Mouse (Mus musculus) lung, postnatal 0 days (tissue): ENCODE data around the gene Igfbp6. TPM values are rescaled to one million over a fixed set of nuclear protein-coding genes. Genes with fewer than 3 reads are reported as not detected.

Experiments
- ATAC-seq: fragments of 200-750 bp; cut with Nextera tagmentation; 2 replicates; pipeline ENCODE4 v1.8.0; 2017; ENCODE audit warnings: moderate library complexity
- DNase-seq: peaks from one replicate; pipeline ENCODE4 v3.0.0-alpha.2; 2016; ENCODE audit warnings: low spot score
- H3K27ac ChIP-seq: fragments of 300-500 bp; sonication (generic); 2 replicates; pipeline ENCODE4 v1.5.1; 2014; ENCODE audit warnings: antibody characterized with exemption, mild to moderate bottlenecking, low read length, mixed read lengths
- H3K27me3 ChIP-seq: fragments of 300-500 bp; sonication (generic); replicated peaks from 2 replicates; pipeline ENCODE4 v1.6.1; 2014; ENCODE audit warnings: low read length, mixed read lengths; ENCODE audit not compliant: insufficient read depth
- H3K36me3 ChIP-seq: fragments of 300-500 bp; sonication (generic); 2 replicates; pipeline ENCODE4 v1.6.1; 2014; ENCODE audit warnings: low read length, mixed read lengths; ENCODE audit not compliant: insufficient read depth
- H3K4me1 ChIP-seq: fragments of 300-500 bp; sonication (generic); 2 replicates; pipeline ENCODE4 v1.6.1; 2014; ENCODE audit warnings: antibody characterized with exemption, low read depth, low read length, mixed read lengths; ENCODE audit not compliant: insufficient read depth
- H3K4me2 ChIP-seq: fragments of 300-500 bp; sonication (generic); replicated peaks from 2 replicates; pipeline ENCODE4 v1.6.1; 2014; ENCODE audit warnings: low read depth, mild to moderate bottlenecking, low read length, moderate library complexity, mixed read lengths
- H3K4me3 ChIP-seq: fragments of 300-500 bp; sonication (generic); 2 replicates; pipeline ENCODE4 v1.5.1; 2014; ENCODE audit warnings: low read depth, low read length
- H3K9ac ChIP-seq: fragments of 300-500 bp; sonication (generic); replicated peaks from 2 replicates; pipeline ENCODE4 v1.6.1; 2014; ENCODE audit warnings: low read depth, mild to moderate bottlenecking
- H3K9me3 ChIP-seq: fragments of 300-500 bp; sonication (generic); 2 replicates; pipeline ENCODE4 v1.6.1; 2016; ENCODE audit warnings: low read length, mixed read lengths
- CTCF ChIP-seq: IDR thresholded peaks from 2 replicates; pipeline ENCODE4 v1.5.1; 2016; ENCODE audit warnings: antibody characterized with exemption, mild to moderate bottlenecking
- EP300 ChIP-seq: IDR thresholded peaks from 2 replicates; pipeline ENCODE4 v1.6.1; 2016; ENCODE audit warnings: antibody characterized with exemption, mild to moderate bottlenecking, control low read depth
- WGBS: fragments of 180-500 bp; shearing (Covaris S2); extraction: QIAGEN DNeasy Blood & Tissue Kit; methylation state at CpG from one replicate; pipeline ENCODE4 v1.1.7; 2014; 5-methylcytosine and 5-hydroxymethylcytosine counted together
- polyA plus RNA-seq: library from polyadenylated mRNA; unstranded; fragments of >200 nt; fragmentation: Nextera tagmentation; extraction: Ambion mirVana; gene quantifications from 2 replicates; pipeline ENCODE4 v1.2.1, GENCODE M21; 2015

Igfbp6 gene
- polyA plus RNA-seq, 1 experiment from 2014 or later: 123 TPM

DNA sequence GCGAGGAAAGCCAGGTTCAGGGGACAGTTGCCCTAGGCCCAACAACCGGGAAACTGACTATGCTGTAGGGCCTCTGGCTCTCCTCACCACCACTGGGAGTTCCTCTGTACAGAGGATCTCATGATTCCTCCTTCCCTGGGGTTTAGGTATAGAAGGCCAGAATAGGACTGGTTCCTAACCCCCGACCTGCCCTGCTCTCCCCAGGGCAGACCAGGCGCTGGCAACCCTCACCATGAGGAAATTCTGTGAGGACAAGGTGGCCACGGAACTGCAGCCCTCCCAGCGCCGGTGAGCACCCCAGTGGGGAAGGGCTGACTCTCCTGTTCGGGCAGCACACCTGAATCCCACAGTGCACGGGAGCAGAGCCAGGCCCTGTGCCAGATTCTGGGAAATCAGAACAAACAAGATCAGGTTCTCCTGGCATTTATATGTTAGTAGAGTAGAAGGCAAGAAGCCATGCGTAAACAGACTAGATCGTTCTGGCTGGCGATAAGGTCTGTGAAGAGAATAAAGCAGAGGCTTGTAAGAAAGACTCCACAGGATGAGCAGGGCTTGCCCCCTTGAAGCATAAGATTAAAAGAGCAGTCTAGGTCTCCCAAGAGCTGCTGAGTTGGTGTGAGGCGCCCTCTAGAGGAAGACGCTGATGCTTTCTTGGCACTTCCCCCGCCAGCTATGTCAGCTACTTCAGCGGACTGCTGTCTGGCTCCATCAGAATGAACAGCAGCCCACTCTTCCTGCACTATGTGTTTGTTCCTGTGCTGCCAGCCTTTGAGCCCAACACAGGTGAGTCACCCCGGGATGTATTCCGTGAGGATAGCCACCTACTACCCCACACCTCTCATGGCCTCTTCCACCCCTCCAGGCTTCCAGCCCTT is 35.3 kb upstream of the Igfbp6 start:
- no peak overlapping the region for H3K9ac ChIP-seq
- no peak overlapping the region for H3K4me2 ChIP-seq
- H3K4me1 ChIP-seq: peaks cover 33% of the 10 kb centered on the region; the same call in 1 of the 2 replicates
- peak overlapping the region; percentile 38; the same call in 1 of the 2 replicates for H3K27ac ChIP-seq
- peak; percentile 91 for DNase-seq
- peak; percentile 29 for ATAC-seq
- H3K36me3 ChIP-seq: peaks cover 72% of the 10 kb centered on the region
- no peaks in the 10 kb centered on the region for H3K9me3 ChIP-seq
- 40% methylated on average over 18 of the region's 18 CpGs for WGBS
- H3K4me3 ChIP-seq: no peak overlapping the region
- no peaks in the 10 kb centered on the region for H3K27me3 ChIP-seq
- peak; percentile 87 for TF ChIP-seq CTCF
- TF ChIP-seq EP300: no peak

DNA sequence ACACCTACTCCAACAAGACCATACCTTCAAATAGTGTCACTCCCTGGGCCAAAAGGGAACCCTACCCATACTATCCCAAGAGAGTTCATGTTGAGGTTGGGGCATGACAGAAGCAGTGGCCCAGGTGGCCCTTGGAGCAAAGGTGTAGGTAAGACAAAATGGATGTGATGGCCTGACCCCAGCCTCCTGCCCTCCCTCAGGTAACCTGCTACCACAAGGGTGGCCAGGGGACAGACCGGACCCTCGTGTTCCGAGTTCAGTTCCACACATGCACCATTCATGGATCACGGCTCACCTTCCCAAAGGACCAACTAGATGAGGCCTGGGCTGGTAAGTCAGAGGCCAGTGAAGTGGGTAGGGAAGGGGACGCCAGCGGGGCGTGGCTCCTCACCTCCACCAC is 33.9 kb upstream of the Igfbp6 start:
- Histone ChIP-seq H3K36me3 (peaks cover 81% of the 10 kb centered on the region), H3K4me3 (no peak overlapping the region), H3K4me2 (no peak overlapping the region), H3K27ac (no peak overlapping the region), H3K4me1 (peaks cover 25% of the 10 kb centered on the region; the same call in 1 of the 2 replicates), H3K27me3 (no peaks in the 10 kb centered on the region), H3K9me3 (no peaks in the 10 kb centered on the region), H3K9ac (no peak overlapping the region)
- DNase-seq (no peak), ATAC-seq (no peak)
- TF ChIP-seq CTCF (no peak), EP300 (no peak)
- 85% methylated on average over 7 of the region's 7 CpGs for WGBS

DNA sequence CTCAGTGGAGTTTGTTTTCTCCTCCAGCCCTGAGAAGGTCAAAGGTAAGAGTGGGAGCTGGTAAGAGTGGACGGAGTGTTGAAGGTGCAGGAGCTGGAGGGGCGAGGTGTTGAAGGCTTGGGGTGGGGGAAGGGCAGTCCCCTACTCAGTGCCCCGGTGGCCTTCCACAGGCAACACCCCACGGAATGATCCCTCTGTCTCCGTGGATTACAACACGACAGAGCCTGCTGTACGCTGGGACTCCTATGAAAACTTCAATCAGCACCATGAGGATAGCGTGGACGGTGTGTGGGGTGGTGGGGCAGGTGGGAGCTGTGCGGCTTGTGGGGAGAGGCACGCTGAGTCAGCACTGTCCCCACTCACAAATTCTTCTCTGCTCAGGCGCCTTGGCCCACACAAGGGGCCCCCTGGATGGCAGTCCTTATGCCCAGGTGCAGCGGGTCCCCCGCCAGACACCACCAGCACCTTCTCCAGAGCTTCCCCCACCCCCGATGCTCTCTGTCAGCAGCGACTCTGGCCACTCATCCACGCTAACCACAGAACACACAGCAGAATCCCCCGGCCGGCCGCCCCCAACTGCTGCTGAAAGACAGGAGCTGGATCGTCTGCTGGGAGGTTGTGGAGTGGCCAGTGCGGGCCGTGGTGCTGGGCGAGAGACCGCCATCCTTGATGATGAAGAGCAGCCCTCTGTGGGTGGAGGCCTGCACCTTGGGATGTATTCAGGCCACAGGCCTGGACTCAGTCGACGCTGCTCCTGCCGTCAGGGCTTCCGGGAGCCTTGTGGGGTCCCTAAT is 33.3 kb upstream of the Igfbp6 start:
- WGBS: 79% methylated on average over 28 of the region's 29 CpGs
- ATAC-seq (no peak), DNase-seq (no peak)
- Histone ChIP-seq H3K9ac (no peak overlapping the region), H3K27me3 (no peaks in the 10 kb centered on the region), H3K27ac (no peak overlapping the region), H3K36me3 (peaks cover 88% of the 10 kb centered on the region), H3K4me3 (no peak overlapping the region), H3K4me2 (no peak overlapping the region), H3K4me1 (peaks cover 20% of the 10 kb centered on the region; the same call in 1 of the 2 replicates), H3K9me3 (no peaks in the 10 kb centered on the region)
- TF ChIP-seq EP300 (no peak), CTCF (no peak)

- peaks cover 90% of the 10 kb centered on the region for H3K36me3 ChIP-seq
- no peak for ATAC-seq
- 70% methylated on average over 11 of the region's 11 CpGs for WGBS
Observed at GRCm38 (mm10) chr15:102111495-102111829, 32.7 kb upstream of the Igfbp6 start.

DNA sequence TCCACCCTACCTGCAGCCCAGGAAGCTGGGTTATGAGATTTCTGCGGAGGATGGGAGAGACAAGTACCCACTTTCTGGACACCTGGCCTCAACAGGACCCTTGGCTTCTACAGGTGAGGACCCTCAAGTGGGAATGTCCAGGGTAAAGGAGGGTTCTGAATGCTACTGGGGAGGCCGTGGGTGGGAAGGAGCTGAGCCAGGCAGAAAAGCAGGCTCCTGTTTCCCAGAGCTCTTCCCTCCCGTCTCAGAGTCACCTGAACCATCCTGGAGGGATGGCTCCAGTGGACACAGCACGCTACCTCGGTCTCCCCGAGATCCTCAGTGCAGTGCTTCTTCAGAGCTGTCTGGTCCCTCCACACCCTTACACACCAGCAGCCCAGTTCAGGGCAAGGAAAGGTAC is 32.0 kb upstream of the Igfbp6 start:
- Histone ChIP-seq H3K36me3 (peaks cover 90% of the 10 kb centered on the region), H3K4me1 (peaks cover 13% of the 10 kb centered on the region; the same call in 1 of the 2 replicates), H3K9me3 (no peaks in the 10 kb centered on the region), H3K27me3 (no peaks in the 10 kb centered on the region), H3K4me3 (no peak overlapping the region), H3K4me2 (no peak overlapping the region), H3K9ac (no peak overlapping the region), H3K27ac (no peak overlapping the region)
- ATAC-seq: no peak
- 90% methylated on average over 6 of the region's 6 CpGs for WGBS
- TF ChIP-seq EP300 (no peak), CTCF (no peak)
- DNase-seq: no peak

More at GRCm38 (mm10) chr15:102111495-102111829, 32.7 kb upstream of the Igfbp6 start:
- DNase-seq: no peak
- Histone ChIP-seq H3K27me3 (no peaks in the 10 kb centered on the region), H3K4me1 (peaks cover 17% of the 10 kb centered on the region; the same call in 1 of the 2 replicates), H3K4me3 (no peak overlapping the region), H3K9ac (no peak overlapping the region), H3K4me2 (no peak overlapping the region), H3K27ac (no peak overlapping the region), H3K9me3 (no peaks in the 10 kb centered on the region)
- no peak for TF ChIP-seq EP300
- TF ChIP-seq CTCF: no peak

DNA sequence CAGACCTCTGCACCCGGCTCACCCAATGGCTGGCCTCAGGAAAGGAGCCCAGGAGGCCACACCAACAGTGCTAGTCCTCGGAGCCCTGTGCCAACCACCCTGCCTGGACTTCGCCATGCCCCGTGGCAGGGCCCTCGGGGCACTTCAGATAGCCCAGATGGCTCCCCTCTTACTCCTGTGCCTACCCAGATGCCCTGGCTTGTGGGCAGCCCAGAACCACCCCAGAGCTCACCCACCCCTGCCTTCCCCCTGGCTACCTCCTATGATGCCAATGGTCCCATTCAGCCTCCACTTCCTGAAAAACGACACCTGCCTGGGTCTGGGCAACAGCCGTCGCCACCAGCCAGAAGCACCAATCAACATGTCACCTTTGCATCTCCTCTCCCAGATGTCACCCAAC is 31.3 kb upstream of the Igfbp6 start:
- whole genome bisulfite sequencing: 67% methylated on average over 8 of the region's 8 CpGs

More for the DNA sequence above, 31.3 kb upstream of the Igfbp6 start:
- Histone ChIP-seq H3K4me3 (no peak overlapping the region), H3K36me3 (peaks cover 85% of the 10 kb centered on the region), H3K27ac (no peak overlapping the region), H3K27me3 (no peaks in the 10 kb centered on the region), H3K9me3 (no peaks in the 10 kb centered on the region), H3K4me2 (no peak overlapping the region), H3K9ac (no peak overlapping the region), H3K4me1 (peaks cover 9% of the 10 kb centered on the region; the same call in 1 of the 2 replicates)
- TF ChIP-seq EP300 (no peak), CTCF (no peak)
- ATAC-seq (no peak), DNase-seq (no peak)
